ENCODE assay signal across 8 mouse cellular contexts in the genomic region with DNA sequence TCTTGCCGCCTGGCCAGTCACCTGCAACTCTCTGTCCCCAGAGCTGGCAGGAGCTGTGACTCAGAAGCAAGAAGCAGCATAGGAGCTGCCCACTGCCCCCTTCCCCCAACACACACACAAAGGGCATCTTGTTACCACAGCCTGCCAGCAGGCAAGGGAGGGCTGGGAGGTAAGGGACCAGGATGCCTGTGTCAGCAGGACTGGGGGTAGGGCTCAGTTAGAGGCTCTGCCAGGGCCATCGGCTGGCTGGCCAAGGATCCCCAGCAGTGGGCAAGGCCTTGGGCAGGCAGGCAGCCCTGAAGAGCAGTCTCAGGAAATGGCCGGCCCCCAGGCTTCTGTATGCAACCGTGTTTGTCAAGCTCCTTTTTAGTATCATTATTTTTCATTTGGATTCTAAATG.
DNase-seq lines count a peak whose midpoint lies in the region; ATAC-seq and TF ChIP-seq lines count a peak whose summit lies in the region.

No protein-coding gene starts in this region.

- H3K79me2 ChIP-seq in CH12.LX (replicated peaks; ENCODE audit: control insufficient read depth, extremely low read depth, insufficient read depth, poor library complexity, severe bottlenecking): no peaks in the 10 kb centered on the region

- dilution Hi-C loops in CH12.LX (cut with MboI; ENCODE audit: extremely low pct_ligation_motif_present, extremely low pct_unique_long_range_greater_than_20kb, low sequenced_read_pairs): no loop called here

- H3K36me3 ChIP-seq in CH12.LX (replicated peaks in 1 of 2; ENCODE audit: control insufficient read depth in 1 of 2, insufficient read depth in 1 of 2, low read length in 1 of 2): no peaks in the 10 kb centered on the region
- H3K36me3 ChIP-seq in forebrain, embryonic 12.5 days (replicated peaks): peaks cover 9% of the 10 kb centered on the region
- H3K36me3 ChIP-seq in midbrain, postnatal 0 days (ENCODE audit: insufficient read depth, low read length): no peaks in the 10 kb centered on the region

- WGBS in forebrain, embryonic 12.5 days: 53% methylated on average over 4 of the region's 4 CpGs
- WGBS in midbrain, postnatal 0 days: 43% methylated on average over 4 of the region's 4 CpGs

- H3K4me1 ChIP-seq in CH12.LX (ENCODE audit: control insufficient read depth in 1 of 2, insufficient read depth in 2 of 2): peaks cover 17 to 76% of the 10 kb centered on the region in 2 experiments
- peaks cover 30% of the 10 kb centered on the region for H3K4me1 ChIP-seq in forebrain, embryonic 12.5 days
- H3K4me1 ChIP-seq in midbrain, postnatal 0 days (ENCODE audit: insufficient read depth, low read length): no peaks in the 10 kb centered on the region

- intact Hi-C loops in heart, postnatal 14 days (cut with DNase I): no loop called here

- no peak for TF ChIP-seq RAD21 in CH12.LX (IDR thresholded peaks at IDR 0.05; ENCODE audit: low read depth, low read length)

- DNase-seq in CH12.LX (ENCODE audit: extremely low read depth): peak; percentile 34
- peak; percentile 79 to 83 for DNase-seq in adrenal gland, postnatal 36 days
- DNase-seq in heart, postnatal 14 days: peak; percentile 39 to 63
- peak; percentile 52 to 81 for DNase-seq in layer of hippocampus, adult 2 months (ENCODE audit: low spot score in 2 of 2)
- peak; percentile 82 for DNase-seq in midbrain, postnatal 0 days (ENCODE audit: low spot score)
- DNase-seq in spleen, adult 18-20 months: no peak

- H3K27ac ChIP-seq in CH12.LX (ENCODE audit: insufficient read depth, low read depth): no peak overlapping the region
- H3K27ac ChIP-seq in forebrain, embryonic 12.5 days: peak overlapping the region; percentile 65
- H3K27ac ChIP-seq in layer of hippocampus, adult 2 months: peak overlapping the region; percentile 85
- H3K27ac ChIP-seq in midbrain, postnatal 0 days (ENCODE audit: low read depth, low read length): peak overlapping the region; percentile 8; the same call in 1 of the 2 replicates

- H3K4me3 ChIP-seq in CH12.LX (replicated peaks in 1 of 3; ENCODE audit: low read depth in 2 of 3, low read length in 2 of 3, poor library complexity in 1 of 3): no peak overlapping the region
- H3K4me3 ChIP-seq in forebrain, embryonic 12.5 days (replicated peaks): no peak overlapping the region
- no peak overlapping the region for H3K4me3 ChIP-seq in layer of hippocampus, adult 2 months
- no peak overlapping the region for H3K4me3 ChIP-seq in midbrain, postnatal 0 days (ENCODE audit: low read depth, low read length)

- no peak for TF ChIP-seq EP300 in CH12.LX (IDR thresholded peaks at IDR 0.05; ENCODE audit: low read length)

- peak; percentile 68 for ATAC-seq in forebrain, embryonic 12.5 days (ENCODE audit: low FRiP score)
- peak; percentile 86 for ATAC-seq in midbrain, postnatal 0 days (ENCODE audit: low FRiP score)
- ATAC-seq in megakaryocyte progenitor cell, adult 5-6 weeks (replicated peaks; ENCODE audit: poor library complexity): no peak

- no peak for TF ChIP-seq CTCF in CH12.LX (conservative IDR thresholded peaks at IDR 0.05 in 1 of 2, IDR thresholded peaks at IDR 0.05 in 1 of 2; ENCODE audit: low read depth in 2 of 2, low read length in 2 of 2)
- TF ChIP-seq CTCF in layer of hippocampus, adult 2 months (conservative IDR thresholded peaks at IDR 0.05): peak; percentile 28; the same call in 1 of the 2 replicates
- TF ChIP-seq CTCF in midbrain, postnatal 0 days (IDR thresholded peaks at IDR 0.05): 0 out of 2 replicates have a peak, but pooled peaks have one; percentile 8

- H3K9ac ChIP-seq in CH12.LX (ENCODE audit: insufficient read depth, low read depth): no peak overlapping the region
- peak overlapping the region; percentile 17; the same call in 1 of the 2 replicates for H3K9ac ChIP-seq in forebrain, embryonic 12.5 days
- H3K9ac ChIP-seq in midbrain, postnatal 0 days (replicated peaks; ENCODE audit: low read length, poor library complexity, severe bottlenecking): no peak overlapping the region

- TF ChIP-seq POLR2A in CH12.LX (IDR thresholded peaks at IDR 0.05; ENCODE audit: low read depth, low read length): no peak

- no peaks in the 10 kb centered on the region for H3K27me3 ChIP-seq in CH12.LX (replicated peaks)
- no peaks in the 10 kb centered on the region for H3K27me3 ChIP-seq in forebrain, embryonic 12.5 days
- no peaks in the 10 kb centered on the region for H3K27me3 ChIP-seq in midbrain, postnatal 0 days (ENCODE audit: insufficient read depth, low read length)

- no peaks in the 10 kb centered on the region for H3K9me3 ChIP-seq in CH12.LX (replicated peaks; ENCODE audit: low read length)
- H3K9me3 ChIP-seq in forebrain, embryonic 12.5 days: no peaks in the 10 kb centered on the region
- no peaks in the 10 kb centered on the region for H3K9me3 ChIP-seq in midbrain, postnatal 0 days (ENCODE audit: low read length)

- in situ Hi-C loops in CH12.LX (cut with MboI; ENCODE audit: low pct_ligation_motif_present, low pct_unique_long_range_greater_than_20kb, low sequenced_read_pairs): no loop called here

- H3K4me2 ChIP-seq in CH12.LX (ENCODE audit: insufficient read depth, low read depth, poor library complexity, severe bottlenecking): no peak overlapping the region
- no peak overlapping the region for H3K4me2 ChIP-seq in forebrain, embryonic 12.5 days
- no peak overlapping the region for H3K4me2 ChIP-seq in midbrain, postnatal 0 days (ENCODE audit: low read depth, low read length, poor library complexity, severe bottlenecking)

TF ChIP-seq in CH12.LX, 34 proteins besides CTCF, POLR2A, EP300 and RAD21:
- TF ChIP-seq ETS1 (conservative IDR thresholded peaks at IDR 0.05; ENCODE audit: low read depth, low read length): no peak
- no peak for TF ChIP-seq TCF12 (IDR thresholded peaks at IDR 0.05; ENCODE audit: low read depth, low read length)
- TF ChIP-seq USF1 (IDR thresholded peaks at IDR 0.05; ENCODE audit: low read depth, low read length): no peak
- TF ChIP-seq TBP (conservative IDR thresholded peaks at IDR 0.05; ENCODE audit: low read depth, low read length): no peak
- TF ChIP-seq MAFK (IDR thresholded peaks at IDR 0.05; ENCODE audit: insufficient replicate concordance, low read length): no peak
- no peak for TF ChIP-seq ZNF384 (IDR thresholded peaks at IDR 0.05; ENCODE audit: low read depth, low read length)
- no peak for TF ChIP-seq SIN3A (IDR thresholded peaks at IDR 0.05; ENCODE audit: low read length)
- TF ChIP-seq ZMIZ1 (IDR thresholded peaks at IDR 0.05; ENCODE audit: low read depth, low read length): no peak
- no peak for TF ChIP-seq KAT2A (IDR thresholded peaks at IDR 0.05; ENCODE audit: insufficient replicate concordance, low read length)
- TF ChIP-seq E2F4 (IDR thresholded peaks at IDR 0.05; ENCODE audit: insufficient replicate concordance, low read depth, low read length): no peak
- TF ChIP-seq ELF1 (IDR thresholded peaks at IDR 0.05; ENCODE audit: low read depth, low read length): no peak
- TF ChIP-seq POLR2AphosphoS2 (IDR thresholded peaks at IDR 0.05; ENCODE audit: low read depth, low read length): no peak
- TF ChIP-seq CHD1 (IDR thresholded peaks at IDR 0.05; ENCODE audit: low read depth, low read length): no peak
- TF ChIP-seq JUN (IDR thresholded peaks at IDR 0.05; ENCODE audit: insufficient read depth, low read depth, low read length): no peak
- TF ChIP-seq UBTF (IDR thresholded peaks at IDR 0.05; ENCODE audit: low read depth, low read length): no peak
- no peak for TF ChIP-seq MAX (IDR thresholded peaks at IDR 0.05; ENCODE audit: low read length)
- TF ChIP-seq IRF4 (IDR thresholded peaks at IDR 0.05; ENCODE audit: low read depth, low read length): no peak
- TF ChIP-seq SMC3 (IDR thresholded peaks at IDR 0.05; ENCODE audit: low read depth, low read length): no peak

Comparison
In these comparisons a context has a peak if more than half of its experiments do, and no peak if none do; other contexts are left out.
1. DNase-seq: peak in CH12.LX (single experiment), adrenal gland, postnatal 36 days (2 of 2), heart, postnatal 14 days (2 of 2), layer of hippocampus, adult 2 months (2 of 2) and midbrain, postnatal 0 days (single experiment); none in spleen, adult 18-20 months (0 of 2).
2. CTCF ChIP-seq: peak in layer of hippocampus, adult 2 months (single experiment) and midbrain, postnatal 0 days (single experiment); none in CH12.LX (0 of 2).